Mouse (Mus musculus): ENCODE measurements around the gene Crnn. TPM values are rescaled to one million over a fixed set of nuclear protein-coding genes. Genes with fewer than 3 reads are reported as not detected.

The Crnn gene
- not detected in 2 replicates for polyA plus RNA-seq (2015; fragmentation: Nextera tagmentation; extraction: Ambion mirVana)

GRCm38 (mm10) chr3:93144510-93145051 lies at the start of gene Crnn:
Gene Crnn (plus strand): TSS chr3:93144787.
- Histone ChIP-seq H3K36me3 (ENCODE audit: control insufficient read depth, insufficient read depth) (no peaks in the 10 kb centered on the region), H3K27ac (ENCODE audit: low read length) (no peak within 1 kb of the TSS), H3K9me3 (replicated peaks; ENCODE audit: control insufficient read depth, low read length) (no peaks in the 10 kb centered on the region), H3K4me1 (ENCODE audit: control insufficient read depth, low read depth, low read length) (no peaks in the 10 kb centered on the region), H3K27me3 (ENCODE audit: control insufficient read depth, insufficient read depth, low read depth, low read length) (no peaks in the 10 kb centered on the region), H3K4me2 (ENCODE audit: low read depth, low read length) (no peak within 1 kb of the TSS), H3K4me3 (ENCODE audit: low read depth, low read length) (no peak within 1 kb of the TSS), H3K9ac (ENCODE audit: low read depth, low read length) (no peak within 1 kb of the TSS)
- WGBS (ENCODE audit: insufficient replicate concordance), result 61% methylated on average over 1 of the region's 1 CpGs
- ATAC-seq (ENCODE audit: low read depth), result no peak

- 63% methylated on average over 2 of the region's 2 CpGs for WGBS (ENCODE audit: insufficient replicate concordance)
- Histone ChIP-seq H3K27me3 (ENCODE audit: control insufficient read depth, insufficient read depth, low read depth, low read length) (no peaks in the 10 kb centered on the region), H3K9ac (ENCODE audit: low read depth, low read length) (no peak overlapping the region), H3K36me3 (ENCODE audit: control insufficient read depth, insufficient read depth) (no peaks in the 10 kb centered on the region), H3K4me2 (ENCODE audit: low read depth, low read length) (no peak overlapping the region), H3K27ac (ENCODE audit: low read length) (no peak overlapping the region), H3K4me3 (ENCODE audit: low read depth, low read length) (no peak overlapping the region), H3K4me1 (ENCODE audit: control insufficient read depth, low read depth, low read length) (no peaks in the 10 kb centered on the region), H3K9me3 (replicated peaks; ENCODE audit: control insufficient read depth, low read length) (no peaks in the 10 kb centered on the region)
- no peak for ATAC-seq (ENCODE audit: low read depth)
Observed at GRCm38 (mm10) chr3:93096447-93096846, 48.1 kb upstream of the Crnn start.

- no peak overlapping the region for H3K27ac ChIP-seq (ENCODE audit: low read length)
- H3K4me2 ChIP-seq (ENCODE audit: low read depth, low read length), result no peak overlapping the region
- no peaks in the 10 kb centered on the region for H3K36me3 ChIP-seq (ENCODE audit: control insufficient read depth, insufficient read depth)
- no peaks in the 10 kb centered on the region for H3K27me3 ChIP-seq (ENCODE audit: control insufficient read depth, insufficient read depth, low read depth, low read length)
- H3K4me3 ChIP-seq (ENCODE audit: low read depth, low read length), result no peak overlapping the region
- H3K9ac ChIP-seq (ENCODE audit: low read depth, low read length), result no peak overlapping the region
- WGBS (ENCODE audit: insufficient replicate concordance), result 30% methylated on average over 5 of the region's 5 CpGs
- no peaks in the 10 kb centered on the region for H3K9me3 ChIP-seq (replicated peaks; ENCODE audit: control insufficient read depth, low read length)
- no peak for ATAC-seq (ENCODE audit: low read depth)
- no peaks in the 10 kb centered on the region for H3K4me1 ChIP-seq (ENCODE audit: control insufficient read depth, low read depth, low read length)
Observed at GRCm38 (mm10) chr3:93111668-93112067, 32.9 kb upstream of the Crnn start.

GRCm38 (mm10) chr3:93114481-93114880 lies 30.1 kb upstream of the Crnn start:
- H3K36me3 ChIP-seq (ENCODE audit: control insufficient read depth, insufficient read depth), result no peaks in the 10 kb centered on the region
- 8% methylated on average over 2 of the region's 2 CpGs for WGBS (ENCODE audit: insufficient replicate concordance)
- no peak overlapping the region for H3K4me2 ChIP-seq (ENCODE audit: low read depth, low read length)
- no peaks in the 10 kb centered on the region for H3K4me1 ChIP-seq (ENCODE audit: control insufficient read depth, low read depth, low read length)
- no peak overlapping the region for H3K9ac ChIP-seq (ENCODE audit: low read depth, low read length)
- ATAC-seq (ENCODE audit: low read depth), result no peak
- no peaks in the 10 kb centered on the region for H3K27me3 ChIP-seq (ENCODE audit: control insufficient read depth, insufficient read depth, low read depth, low read length)
- no peak overlapping the region for H3K27ac ChIP-seq (ENCODE audit: low read length)
- no peak overlapping the region for H3K4me3 ChIP-seq (ENCODE audit: low read depth, low read length)
- no peaks in the 10 kb centered on the region for H3K9me3 ChIP-seq (replicated peaks; ENCODE audit: control insufficient read depth, low read length)

- H3K4me3 ChIP-seq (ENCODE audit: low read depth, low read length), result no peak overlapping the region
- no peaks in the 10 kb centered on the region for H3K27me3 ChIP-seq (ENCODE audit: control insufficient read depth, insufficient read depth, low read depth, low read length)
- no peak overlapping the region for H3K9ac ChIP-seq (ENCODE audit: low read depth, low read length)
- no peaks in the 10 kb centered on the region for H3K4me1 ChIP-seq (ENCODE audit: control insufficient read depth, low read depth, low read length)
- no peak for ATAC-seq (ENCODE audit: low read depth)
- WGBS (ENCODE audit: insufficient replicate concordance), result 41% methylated on average over 4 of the region's 4 CpGs
- no peak overlapping the region for H3K27ac ChIP-seq (ENCODE audit: low read length)
- no peak overlapping the region for H3K4me2 ChIP-seq (ENCODE audit: low read depth, low read length)
- H3K36me3 ChIP-seq (ENCODE audit: control insufficient read depth, insufficient read depth), result no peaks in the 10 kb centered on the region
- no peaks in the 10 kb centered on the region for H3K9me3 ChIP-seq (replicated peaks; ENCODE audit: control insufficient read depth, low read length)
Observed at GRCm38 (mm10) chr3:93119101-93119500, 25.5 kb upstream of the Crnn start.

GRCm38 (mm10) chr3:93128052-93128451 lies 16.5 kb upstream of the Crnn start:
- Histone ChIP-seq H3K4me3 (ENCODE audit: low read depth, low read length) (no peak overlapping the region), H3K27ac (ENCODE audit: low read length) (no peak overlapping the region), H3K4me1 (ENCODE audit: control insufficient read depth, low read depth, low read length) (no peaks in the 10 kb centered on the region), H3K4me2 (ENCODE audit: low read depth, low read length) (no peak overlapping the region), H3K36me3 (ENCODE audit: control insufficient read depth, insufficient read depth) (no peaks in the 10 kb centered on the region), H3K27me3 (ENCODE audit: control insufficient read depth, insufficient read depth, low read depth, low read length) (no peaks in the 10 kb centered on the region), H3K9ac (ENCODE audit: low read depth, low read length) (no peak overlapping the region), H3K9me3 (replicated peaks; ENCODE audit: control insufficient read depth, low read length) (no peaks in the 10 kb centered on the region)
- WGBS (ENCODE audit: insufficient replicate concordance), result 30% methylated on average over 4 of the region's 4 CpGs
- no peak for ATAC-seq (ENCODE audit: low read depth)

- ATAC-seq (ENCODE audit: low read depth), result no peak
- WGBS (ENCODE audit: insufficient replicate concordance), result 48% methylated on average over 5 of the region's 5 CpGs
- Histone ChIP-seq H3K4me2 (ENCODE audit: low read depth, low read length) (no peak overlapping the region), H3K4me3 (ENCODE audit: low read depth, low read length) (no peak overlapping the region), H3K36me3 (ENCODE audit: control insufficient read depth, insufficient read depth) (no peaks in the 10 kb centered on the region), H3K9me3 (replicated peaks; ENCODE audit: control insufficient read depth, low read length) (no peaks in the 10 kb centered on the region), H3K9ac (ENCODE audit: low read depth, low read length) (no peak overlapping the region), H3K27me3 (ENCODE audit: control insufficient read depth, insufficient read depth, low read depth, low read length) (no peaks in the 10 kb centered on the region), H3K4me1 (ENCODE audit: control insufficient read depth, low read depth, low read length) (no peaks in the 10 kb centered on the region), H3K27ac (ENCODE audit: low read length) (no peak overlapping the region)
Observed at GRCm38 (mm10) chr3:93129076-93129475, 15.5 kb upstream of the Crnn start.

- Histone ChIP-seq H3K4me1 (ENCODE audit: control insufficient read depth, low read depth, low read length) (no peaks in the 10 kb centered on the region), H3K9ac (ENCODE audit: low read depth, low read length) (no peak overlapping the region), H3K9me3 (replicated peaks; ENCODE audit: control insufficient read depth, low read length) (no peaks in the 10 kb centered on the region), H3K4me3 (ENCODE audit: low read depth, low read length) (no peak overlapping the region), H3K4me2 (ENCODE audit: low read depth, low read length) (no peak overlapping the region), H3K36me3 (ENCODE audit: control insufficient read depth, insufficient read depth) (no peaks in the 10 kb centered on the region), H3K27ac (ENCODE audit: low read length) (no peak overlapping the region), H3K27me3 (ENCODE audit: control insufficient read depth, insufficient read depth, low read depth, low read length) (no peaks in the 10 kb centered on the region)
- ATAC-seq (ENCODE audit: low read depth), result no peak
- WGBS (ENCODE audit: insufficient replicate concordance), result 4% methylated on average over 3 of the region's 3 CpGs
Observed at GRCm38 (mm10) chr3:93130460-93130859, 14.1 kb upstream of the Crnn start.

- Histone ChIP-seq H3K9ac (ENCODE audit: low read depth, low read length) (no peak overlapping the region), H3K36me3 (ENCODE audit: control insufficient read depth, insufficient read depth) (no peaks in the 10 kb centered on the region), H3K4me1 (ENCODE audit: control insufficient read depth, low read depth, low read length) (no peaks in the 10 kb centered on the region), H3K4me3 (ENCODE audit: low read depth, low read length) (no peak overlapping the region), H3K4me2 (ENCODE audit: low read depth, low read length) (no peak overlapping the region), H3K27me3 (ENCODE audit: control insufficient read depth, insufficient read depth, low read depth, low read length) (no peaks in the 10 kb centered on the region), H3K9me3 (replicated peaks; ENCODE audit: control insufficient read depth, low read length) (no peaks in the 10 kb centered on the region), H3K27ac (ENCODE audit: low read length) (no peak overlapping the region)
- 45% methylated on average over 6 of the region's 6 CpGs for WGBS (ENCODE audit: insufficient replicate concordance)
- ATAC-seq (ENCODE audit: low read depth), result no peak
Observed at GRCm38 (mm10) chr3:93162502-93162901, 17.9 kb downstream of the Crnn start.
